ENCODE assay signal across 9 mouse cellular contexts in genomic region chr8:128219539-128219938, GRCm38 (mm10).
DNase-seq lines count a peak whose midpoint lies in the region; ATAC-seq and TF ChIP-seq lines count a peak whose summit lies in the region.
"Had no signal": no experiment of that assay in that cellular context is flagged by ENCODE, and none has a peak within 500 bp of the region (broad histone marks: within the 10 kb centered on the region; RNA-seq: fewer than 3 reads in every experiment).

No protein-coding gene starts in this region.

- TF ChIP-seq POLR2A in limb, embryonic 14.5 days (IDR thresholded peaks at IDR 0.05; ENCODE audit: borderline replicate concordance, extremely low read depth, insufficient read depth, insufficient read length) = no peak

- H3K9ac ChIP-seq in limb, embryonic 14.5 days (ENCODE audit: low read depth, low read length, severe bottlenecking) = no peak overlapping the region
- H3K9ac ChIP-seq: limb, embryonic 12.5 days had no signal

- no peak overlapping the region for H3K4me3 ChIP-seq in limb, embryonic 14.5 days (replicated peaks; ENCODE audit: low read length)
- no peak overlapping the region for H3K4me3 ChIP-seq in limb, embryonic 10.5 days
- no peak overlapping the region for H3K4me3 ChIP-seq in heart, embryonic 10.5 days
- H3K4me3 ChIP-seq: limb, embryonic 12.5 days had no signal

- H3K9me3 ChIP-seq in limb, embryonic 14.5 days (ENCODE audit: control insufficient read depth, low read length) = no peaks in the 10 kb centered on the region
- no peaks in the 10 kb centered on the region for H3K9me3 ChIP-seq in limb, embryonic 10.5 days (replicated peaks)
- no peaks in the 10 kb centered on the region for H3K9me3 ChIP-seq in heart, embryonic 10.5 days
- H3K9me3 ChIP-seq: limb, embryonic 12.5 days had no signal

- no peaks in the 10 kb centered on the region for H3K36me3 ChIP-seq in limb, embryonic 14.5 days (ENCODE audit: control insufficient read depth, insufficient read depth, low read length)
- no peaks in the 10 kb centered on the region for H3K36me3 ChIP-seq in limb, embryonic 10.5 days
- H3K36me3 ChIP-seq in heart, embryonic 10.5 days = no peaks in the 10 kb centered on the region
- H3K36me3 ChIP-seq: limb, embryonic 12.5 days had no signal

- no peak overlapping the region for H3K27ac ChIP-seq in limb, embryonic 14.5 days (replicated peaks; ENCODE audit: low read depth, low read length)
- H3K27ac ChIP-seq in limb, embryonic 10.5 days = no peak overlapping the region
- H3K27ac ChIP-seq in heart, embryonic 10.5 days = peak overlapping the region; percentile 76
- H3K27ac ChIP-seq: limb, embryonic 12.5 days had no signal

- no peak for ATAC-seq in limb, embryonic 14.5 days (ENCODE audit: low FRiP score, low read depth)
- no peak for ATAC-seq in activated CD4-positive, CD25-positive, alpha-beta regulatory T cell, adult 4 months
- no peak for ATAC-seq in erythroid progenitor cell, adult 5-6 weeks (replicated peaks; ENCODE audit: low FRiP score, poor library complexity, severe bottlenecking)
- no peak for ATAC-seq in erythroblast, adult 5-6 weeks (replicated peaks; ENCODE audit: low FRiP score, poor library complexity, severe bottlenecking)

- no peaks in the 10 kb centered on the region for H3K4me1 ChIP-seq in limb, embryonic 14.5 days (ENCODE audit: control insufficient read depth, insufficient read depth, low read length)
- H3K4me1 ChIP-seq in limb, embryonic 10.5 days = no peaks in the 10 kb centered on the region
- peaks cover 32% of the 10 kb centered on the region for H3K4me1 ChIP-seq in heart, embryonic 10.5 days
- H3K4me1 ChIP-seq: limb, embryonic 12.5 days had no signal

- no peaks in the 10 kb centered on the region for H3K27me3 ChIP-seq in limb, embryonic 14.5 days (ENCODE audit: control insufficient read depth, insufficient read depth, low read length)
- H3K27me3 ChIP-seq in limb, embryonic 10.5 days (ENCODE audit: low read depth, poor library complexity, severe bottlenecking) = no peaks in the 10 kb centered on the region
- no peaks in the 10 kb centered on the region for H3K27me3 ChIP-seq in heart, embryonic 10.5 days (ENCODE audit: insufficient read depth, poor library complexity, severe bottlenecking)
- H3K27me3 ChIP-seq: limb, embryonic 12.5 days had no signal

- no peak overlapping the region for H3K4me2 ChIP-seq in limb, embryonic 14.5 days (replicated peaks; ENCODE audit: low read depth, low read length, severe bottlenecking)
- H3K4me2 ChIP-seq: limb, embryonic 12.5 days had no signal

- DNase-seq in limb, embryonic 14.5 days (ENCODE audit: low spot score) = peak; percentile 34
- DNase-seq in limb, embryonic 10.5 days (ENCODE audit: low spot score) = no peak
- peak; percentile 67 for DNase-seq in cerebellum, adult 11-12 months
- peak; percentile 79 for DNase-seq in heart, embryonic 10.5 days (ENCODE audit: low spot score)
- DNase-seq in lung, postnatal 14 days = peak; percentile 76
